Mouse (Mus musculus): ENCODE data around the gene Rpl3.

The Rpl3 gene

DNA sequence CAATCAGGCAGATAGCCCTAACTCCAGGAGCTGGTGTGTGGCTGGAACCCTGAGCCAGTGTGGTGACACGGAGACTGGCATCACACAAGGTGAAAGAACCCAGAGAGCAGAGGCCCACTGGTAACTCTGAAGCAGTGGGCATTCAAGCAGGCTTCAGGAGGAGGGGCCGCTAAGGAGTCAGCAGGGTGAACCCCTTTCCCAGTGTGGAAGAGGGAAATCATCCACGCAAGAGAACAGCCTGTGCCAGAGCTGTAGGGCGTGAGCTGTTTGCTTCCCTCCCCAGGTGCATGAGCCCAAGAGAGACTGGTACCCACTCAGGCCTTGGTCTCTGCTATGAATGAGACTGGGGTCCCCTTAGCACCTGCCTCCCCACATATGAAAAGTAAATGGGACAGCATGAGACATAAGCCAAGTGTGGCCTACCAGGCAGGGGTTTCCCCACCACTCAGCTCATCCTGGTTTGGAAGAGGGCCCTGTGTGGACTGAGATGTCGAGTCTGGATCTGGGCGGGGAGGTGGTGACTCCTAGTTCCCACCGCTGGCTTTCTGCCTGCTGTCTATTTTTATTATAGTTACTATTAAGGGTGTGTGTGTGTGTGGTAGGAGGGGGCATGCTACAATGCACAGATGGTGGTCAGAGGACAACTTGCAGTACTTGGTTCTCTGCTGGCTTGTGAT, 19.0 kb downstream of the Rpl3 start:
- ATAC-seq (ENCODE audit: insufficient number of reproducible peaks, low FRiP score, low TSS enrichment), result no peak

DNA sequence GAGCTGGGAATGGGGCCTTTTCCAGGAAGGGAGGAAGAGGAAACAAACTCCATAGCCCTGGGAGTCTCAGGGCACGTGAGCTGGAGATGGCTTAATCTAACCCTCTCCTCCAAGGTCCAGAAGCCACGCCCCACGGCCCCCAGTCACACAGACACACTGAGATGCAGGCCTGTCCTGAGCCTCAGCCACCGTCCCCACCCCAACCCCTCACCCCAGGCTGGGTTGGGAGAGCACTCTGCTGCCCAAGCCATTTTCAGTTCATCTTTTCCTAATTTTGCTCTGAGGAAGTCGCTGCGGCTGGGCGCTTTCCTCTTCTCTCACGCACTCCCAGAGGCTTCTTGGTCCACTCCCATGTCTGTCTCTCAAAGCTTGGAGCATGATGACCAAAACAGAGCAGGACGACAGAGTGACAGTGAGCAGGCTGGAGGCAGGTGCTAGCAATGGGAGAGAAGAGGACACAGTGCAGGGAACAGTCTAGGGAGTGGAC, 19.7 kb downstream of the Rpl3 start:
- no peak for ATAC-seq (ENCODE audit: insufficient number of reproducible peaks, low FRiP score, low TSS enrichment)

GRCm38 (mm10) chr15:80070095-80070644, 21.5 kb downstream of the Rpl3 start:
- ATAC-seq (ENCODE audit: insufficient number of reproducible peaks, low FRiP score, low TSS enrichment), result no peak

GRCm38 (mm10) chr15:80069171-80069570, 22.5 kb downstream of the Rpl3 start:
- no peak for ATAC-seq (ENCODE audit: insufficient number of reproducible peaks, low FRiP score, low TSS enrichment)

GRCm38 (mm10) chr15:80066538-80066937, 25.1 kb downstream of the Rpl3 start:
- ATAC-seq (ENCODE audit: insufficient number of reproducible peaks, low FRiP score, low TSS enrichment), result no peak

DNA sequence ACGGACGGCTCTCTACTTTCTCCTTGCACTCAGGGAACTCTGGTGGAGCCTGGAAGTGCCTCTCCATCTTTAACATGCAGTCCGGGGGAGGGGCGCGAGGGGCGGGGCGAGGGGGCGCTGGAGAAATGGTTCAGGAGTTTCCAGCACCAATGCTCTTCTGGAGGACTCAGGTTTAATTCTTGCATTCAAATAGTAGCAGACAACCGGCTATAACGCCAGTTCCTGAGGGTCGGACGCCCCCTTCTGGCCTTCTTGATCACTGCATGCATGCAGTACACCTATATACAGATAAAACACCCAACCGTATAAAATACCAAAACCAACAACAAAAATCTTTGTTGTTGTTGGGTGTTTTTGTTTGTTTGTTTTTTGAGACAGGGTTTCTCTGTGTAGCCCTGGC, 26.3 kb downstream of the Rpl3 start:
- ATAC-seq (ENCODE audit: insufficient number of reproducible peaks, low FRiP score, low TSS enrichment), result no peak

DNA sequence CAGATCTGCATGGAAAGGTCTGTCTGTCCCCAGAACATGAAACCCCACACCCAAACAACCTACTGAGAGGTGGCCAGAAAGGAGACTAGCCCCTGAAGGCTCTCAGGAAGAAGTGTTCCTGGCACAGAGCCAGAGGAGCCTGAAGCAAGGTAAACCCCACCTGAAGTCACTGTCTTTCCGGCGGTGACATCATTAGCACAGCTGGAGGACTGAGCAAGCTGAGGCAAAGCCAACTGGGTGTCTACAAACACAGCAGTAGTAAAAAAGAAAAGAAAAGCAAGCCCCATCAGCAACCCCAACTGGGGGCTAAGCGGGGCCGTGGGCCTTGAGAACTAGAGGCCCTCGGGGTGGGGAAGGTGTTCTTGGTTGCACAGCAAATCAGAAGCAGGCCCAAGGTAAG, 26.7 kb downstream of the Rpl3 start:
- ATAC-seq (ENCODE audit: insufficient number of reproducible peaks, low FRiP score, low TSS enrichment), result no peak

- ATAC-seq (ENCODE audit: insufficient number of reproducible peaks, low FRiP score, low TSS enrichment), result no peak
These were observed 28.8 kb downstream of the Rpl3 start for GRCm38 (mm10) chr15:80062821-80063220.

GRCm38 (mm10) chr15:80062339-80062738, 29.3 kb downstream of the Rpl3 start:
- no peak for ATAC-seq (ENCODE audit: insufficient number of reproducible peaks, low FRiP score, low TSS enrichment)

GRCm38 (mm10) chr15:80061071-80061550, 30.6 kb downstream of the Rpl3 start:
- no peak for ATAC-seq (ENCODE audit: insufficient number of reproducible peaks, low FRiP score, low TSS enrichment)

- ATAC-seq (ENCODE audit: insufficient number of reproducible peaks, low FRiP score, low TSS enrichment), result no peak
These were observed 31.2 kb downstream of the Rpl3 start for GRCm38 (mm10) chr15:80060356-80061070.

- no peak for ATAC-seq (ENCODE audit: insufficient number of reproducible peaks, low FRiP score, low TSS enrichment)
These were observed 32.1 kb downstream of the Rpl3 start for GRCm38 (mm10) chr15:80059606-80060005.

GRCm38 (mm10) chr15:80058151-80058550, 33.5 kb downstream of the Rpl3 start:
- ATAC-seq (ENCODE audit: insufficient number of reproducible peaks, low FRiP score, low TSS enrichment), result no peak

DNA sequence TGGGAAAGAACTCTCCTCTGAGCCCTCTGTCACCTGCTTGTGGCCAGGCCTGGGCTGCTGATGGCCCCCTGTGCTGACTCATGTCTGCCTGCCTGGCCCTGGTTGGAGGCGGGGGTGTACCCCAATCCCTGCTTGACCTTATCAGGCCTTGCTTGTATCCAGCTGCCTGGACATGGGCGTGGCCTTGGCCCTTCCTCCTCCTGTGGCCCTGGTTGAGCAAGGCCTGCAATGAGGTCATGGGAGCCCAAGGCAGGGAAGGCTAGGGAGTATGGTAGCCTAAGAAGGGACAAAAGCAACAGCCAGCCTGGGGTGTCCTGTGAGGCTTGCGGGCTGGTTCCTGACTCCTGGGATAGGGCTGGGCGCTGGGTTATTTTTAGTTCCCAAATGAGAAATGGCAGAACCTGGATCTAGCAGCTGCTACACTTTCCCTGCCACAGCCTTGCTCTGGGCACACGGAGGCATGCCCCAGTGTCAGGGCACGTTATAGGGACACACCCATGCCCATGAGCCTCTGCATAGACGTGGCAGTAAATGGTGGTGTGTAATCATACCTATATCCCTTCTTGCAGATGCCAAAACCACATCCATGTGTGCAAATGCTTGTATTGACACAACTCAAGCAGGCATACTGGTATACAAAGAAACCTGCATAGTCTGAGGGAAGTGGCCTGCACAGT, 37.5 kb downstream of the Rpl3 start:
- ATAC-seq (ENCODE audit: insufficient number of reproducible peaks, low FRiP score, low TSS enrichment), result no peak

- no peak for ATAC-seq (ENCODE audit: insufficient number of reproducible peaks, low FRiP score, low TSS enrichment)
These were observed 38.2 kb downstream of the Rpl3 start for GRCm38 (mm10) chr15:80053381-80054033.

DNA sequence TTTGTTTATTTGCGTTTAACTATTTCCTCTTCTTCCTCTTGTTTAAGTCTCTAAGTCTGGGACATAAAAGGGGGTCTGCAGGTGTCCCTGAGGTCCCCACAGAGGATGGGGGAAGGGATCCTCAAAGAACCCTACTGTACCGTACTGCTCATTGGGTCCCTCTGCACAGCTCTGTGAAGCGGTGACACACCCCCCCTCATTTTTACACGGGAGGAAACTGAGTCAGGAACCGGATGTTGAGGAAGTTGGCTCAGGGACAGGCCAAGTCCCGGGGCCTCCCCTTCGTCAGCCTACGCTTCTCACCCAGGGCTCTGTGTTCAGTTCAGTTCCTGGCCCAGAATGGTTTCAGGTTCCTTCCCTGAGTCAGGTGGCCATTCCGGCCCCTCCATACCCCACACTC, 39.9 kb downstream of the Rpl3 start:
- no peak for ATAC-seq (ENCODE audit: insufficient number of reproducible peaks, low FRiP score, low TSS enrichment)

- ATAC-seq (ENCODE audit: insufficient number of reproducible peaks, low FRiP score, low TSS enrichment), result no peak
These were observed 40.4 kb downstream of the Rpl3 start for GRCm38 (mm10) chr15:80051092-80051761.

DNA sequence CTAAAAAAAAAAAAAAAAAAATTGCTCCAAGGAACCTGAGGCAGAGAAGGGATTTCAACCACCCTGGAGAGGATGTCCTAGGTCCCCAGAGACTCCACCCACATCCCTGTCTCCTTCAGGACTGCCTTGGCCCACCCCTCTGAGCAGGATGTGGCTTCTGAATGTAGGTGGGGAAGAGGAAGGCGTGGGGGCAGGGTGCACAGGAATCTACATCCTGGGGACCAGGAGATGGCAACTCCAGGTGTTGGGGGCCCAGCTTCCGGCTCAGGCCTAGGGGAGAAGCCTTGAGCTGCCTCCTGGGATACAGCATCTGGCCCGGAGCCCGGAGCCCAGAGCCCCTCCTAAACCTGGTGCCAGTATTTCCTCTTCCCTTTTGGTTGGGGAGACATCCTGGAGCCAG, 41.6 kb downstream of the Rpl3 start:
- no peak for ATAC-seq (ENCODE audit: insufficient number of reproducible peaks, low FRiP score, low TSS enrichment)

DNA sequence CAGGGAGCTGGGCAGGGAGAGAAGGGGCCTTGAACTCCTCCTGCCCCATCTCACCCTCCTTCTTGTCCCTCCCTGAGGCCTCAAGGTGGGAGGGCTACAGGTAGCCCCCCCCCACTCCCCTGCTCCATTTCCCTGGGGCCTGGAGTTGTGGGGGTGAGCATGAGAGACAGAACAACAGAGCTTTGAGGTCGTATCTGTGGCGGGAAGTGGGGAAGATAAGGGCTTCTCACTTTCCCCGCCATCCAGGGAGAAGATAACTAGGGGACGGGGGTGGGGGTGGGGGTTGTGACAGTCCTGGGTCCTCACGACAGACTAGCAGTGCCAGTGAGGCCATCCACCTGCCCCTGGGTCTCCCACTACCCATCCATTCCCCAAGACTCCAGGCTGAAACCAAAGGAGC, 43.7 kb downstream of the Rpl3 start:
- no peak for ATAC-seq (ENCODE audit: insufficient number of reproducible peaks, low FRiP score, low TSS enrichment)

DNA sequence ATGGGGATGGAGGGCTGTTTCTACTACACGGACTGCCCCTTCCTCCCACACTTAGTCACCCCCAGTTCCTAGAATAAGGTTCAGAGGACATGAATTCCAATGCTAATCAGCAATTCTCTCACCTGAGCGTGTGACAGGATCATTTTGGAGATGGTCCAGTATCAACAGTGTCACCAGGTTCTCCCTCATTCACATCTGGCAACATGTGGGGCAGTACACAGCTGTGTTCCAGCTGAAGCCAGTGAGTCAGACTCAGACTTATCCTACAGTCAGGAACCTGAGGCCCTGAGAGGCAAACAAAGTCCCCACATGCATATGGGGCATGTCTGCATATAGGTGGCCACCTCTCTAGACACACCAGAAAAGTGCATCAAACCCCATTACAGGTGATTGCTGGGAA, 44.4 kb downstream of the Rpl3 start:
- ATAC-seq (ENCODE audit: insufficient number of reproducible peaks, low FRiP score, low TSS enrichment), result no peak

Measured in cerebellum, adult (tissue).